Mouse (Mus musculus): ENCODE measurements around the gene March6. TPM values are rescaled to one million over a fixed set of nuclear protein-coding genes. Genes with fewer than 3 reads are reported as not detected.

March6 gene
- polyA plus RNA-seq, 1 experiment from 2014 or later, result 69.6 TPM

GRCm38 (mm10) chr15:31567431-31567830 is 36.6 kb upstream of the March6 start:
- Histone ChIP-seq H3K9me3 (ENCODE audit: control insufficient read depth, low read length) (no peaks in the 10 kb centered on the region), H3K27me3 (ENCODE audit: control insufficient read depth, insufficient read depth, low read length) (no peaks in the 10 kb centered on the region), H3K4me3 (ENCODE audit: low read depth, low read length) (no peak overlapping the region), H3K27ac (ENCODE audit: low read depth, low read length) (no peak overlapping the region), H3K4me2 (ENCODE audit: low read depth, low read length, severe bottlenecking) (no peak overlapping the region), H3K4me1 (replicated peaks; ENCODE audit: control insufficient read depth, insufficient read depth, low read length) (no peaks in the 10 kb centered on the region), H3K36me3 (ENCODE audit: control insufficient read depth, insufficient read depth, low read length) (no peaks in the 10 kb centered on the region), H3K9ac (ENCODE audit: low read length) (no peak overlapping the region)
- DNase-seq (ENCODE audit: low spot score) (no peak), ATAC-seq (replicated peaks; ENCODE audit: low FRiP score) (no peak)
- 68% methylated on average over 7 of the region's 7 CpGs for WGBS

GRCm38 (mm10) chr15:31565786-31566185 is 34.9 kb upstream of the March6 start:
- Histone ChIP-seq H3K4me3 (ENCODE audit: low read depth, low read length) (no peak overlapping the region), H3K36me3 (ENCODE audit: control insufficient read depth, insufficient read depth, low read length) (no peaks in the 10 kb centered on the region), H3K4me1 (replicated peaks; ENCODE audit: control insufficient read depth, insufficient read depth, low read length) (no peaks in the 10 kb centered on the region), H3K9ac (ENCODE audit: low read length) (no peak overlapping the region), H3K9me3 (ENCODE audit: control insufficient read depth, low read length) (no peaks in the 10 kb centered on the region), H3K27ac (ENCODE audit: low read depth, low read length) (no peak overlapping the region), H3K4me2 (ENCODE audit: low read depth, low read length, severe bottlenecking) (no peak overlapping the region), H3K27me3 (ENCODE audit: control insufficient read depth, insufficient read depth, low read length) (no peaks in the 10 kb centered on the region)
- DNase-seq (ENCODE audit: low spot score) (no peak), ATAC-seq (replicated peaks; ENCODE audit: low FRiP score) (no peak)
- 83% methylated on average over 1 of the region's 1 CpGs for WGBS

- H3K4me3 ChIP-seq (ENCODE audit: low read depth, low read length), result no peak within 1 kb of the TSS
- H3K9ac ChIP-seq (ENCODE audit: low read length), result no peak within 1 kb of the TSS
- H3K4me2 ChIP-seq (ENCODE audit: low read depth, low read length, severe bottlenecking), result no peak within 1 kb of the TSS
- H3K27me3 ChIP-seq (ENCODE audit: control insufficient read depth, insufficient read depth, low read length), result no peaks in the 10 kb centered on the region
- ATAC-seq (replicated peaks; ENCODE audit: low FRiP score) (no peak), DNase-seq (ENCODE audit: low spot score) (no peak)
- no peaks in the 10 kb centered on the region for H3K4me1 ChIP-seq (replicated peaks; ENCODE audit: control insufficient read depth, insufficient read depth, low read length)
- no peaks in the 10 kb centered on the region for H3K9me3 ChIP-seq (ENCODE audit: control insufficient read depth, low read length)
- no peak within 1 kb of the TSS for H3K27ac ChIP-seq (ENCODE audit: low read depth, low read length)
- 81% methylated on average over 5 of the region's 5 CpGs for WGBS
- H3K36me3 ChIP-seq (ENCODE audit: control insufficient read depth, insufficient read depth, low read length), result no peaks in the 10 kb centered on the region
These were observed 34.3 kb upstream of the March6 start, which contains the start of gene Cmbl for GRCm38 (mm10) chr15:31565184-31565583. Gene Cmbl (plus strand): TSS chr15:31565389.

- Histone ChIP-seq H3K27me3 (ENCODE audit: control insufficient read depth, insufficient read depth, low read length) (no peaks in the 10 kb centered on the region), H3K9ac (ENCODE audit: low read length) (no peak overlapping the region), H3K4me1 (replicated peaks; ENCODE audit: control insufficient read depth, insufficient read depth, low read length) (no peaks in the 10 kb centered on the region), H3K27ac (ENCODE audit: low read depth, low read length) (no peak overlapping the region), H3K4me3 (ENCODE audit: low read depth, low read length) (no peak overlapping the region), H3K36me3 (ENCODE audit: control insufficient read depth, insufficient read depth, low read length) (no peaks in the 10 kb centered on the region), H3K9me3 (ENCODE audit: control insufficient read depth, low read length) (no peaks in the 10 kb centered on the region), H3K4me2 (ENCODE audit: low read depth, low read length, severe bottlenecking) (no peak overlapping the region)
- ATAC-seq (replicated peaks; ENCODE audit: low FRiP score), result no peak
- no peak for DNase-seq (ENCODE audit: low spot score)
- 78% methylated on average over 19 of the region's 19 CpGs for WGBS
These were observed 33.0 kb upstream of the March6 start for GRCm38 (mm10) chr15:31563577-31564546.

GRCm38 (mm10) chr15:31562847-31563246 is 32.0 kb upstream of the March6 start:
- DNase-seq (ENCODE audit: low spot score), result no peak
- H3K9me3 ChIP-seq (ENCODE audit: control insufficient read depth, low read length), result no peaks in the 10 kb centered on the region
- no peak overlapping the region for H3K27ac ChIP-seq (ENCODE audit: low read depth, low read length)
- 92% methylated on average over 8 of the region's 8 CpGs for WGBS
- no peaks in the 10 kb centered on the region for H3K27me3 ChIP-seq (ENCODE audit: control insufficient read depth, insufficient read depth, low read length)
- no peak for ATAC-seq (replicated peaks; ENCODE audit: low FRiP score)
- H3K9ac ChIP-seq (ENCODE audit: low read length), result no peak overlapping the region
- H3K4me2 ChIP-seq (ENCODE audit: low read depth, low read length, severe bottlenecking), result no peak overlapping the region
- H3K36me3 ChIP-seq (ENCODE audit: control insufficient read depth, insufficient read depth, low read length), result no peaks in the 10 kb centered on the region
- H3K4me3 ChIP-seq (ENCODE audit: low read depth, low read length), result no peak overlapping the region
- H3K4me1 ChIP-seq (replicated peaks; ENCODE audit: control insufficient read depth, insufficient read depth, low read length), result no peaks in the 10 kb centered on the region

- no peak overlapping the region for H3K4me3 ChIP-seq (ENCODE audit: low read depth, low read length)
- H3K9ac ChIP-seq (ENCODE audit: low read length), result no peak overlapping the region
- 92% methylated on average over 4 of the region's 4 CpGs for WGBS
- no peaks in the 10 kb centered on the region for H3K36me3 ChIP-seq (ENCODE audit: control insufficient read depth, insufficient read depth, low read length)
- no peak overlapping the region for H3K27ac ChIP-seq (ENCODE audit: low read depth, low read length)
- no peaks in the 10 kb centered on the region for H3K9me3 ChIP-seq (ENCODE audit: control insufficient read depth, low read length)
- H3K4me1 ChIP-seq (replicated peaks; ENCODE audit: control insufficient read depth, insufficient read depth, low read length), result no peaks in the 10 kb centered on the region
- no peak for ATAC-seq (replicated peaks; ENCODE audit: low FRiP score)
- H3K27me3 ChIP-seq (ENCODE audit: control insufficient read depth, insufficient read depth, low read length), result no peaks in the 10 kb centered on the region
- no peak overlapping the region for H3K4me2 ChIP-seq (ENCODE audit: low read depth, low read length, severe bottlenecking)
- DNase-seq (ENCODE audit: low spot score), result no peak
These were observed 31.1 kb upstream of the March6 start for GRCm38 (mm10) chr15:31561976-31562375.

- no peak for ATAC-seq (replicated peaks; ENCODE audit: low FRiP score)
- no peak overlapping the region for H3K4me3 ChIP-seq (ENCODE audit: low read depth, low read length)
- H3K9me3 ChIP-seq (ENCODE audit: control insufficient read depth, low read length), result no peaks in the 10 kb centered on the region
- WGBS, result 80% methylated on average over 6 of the region's 6 CpGs
- H3K36me3 ChIP-seq (ENCODE audit: control insufficient read depth, insufficient read depth, low read length), result no peaks in the 10 kb centered on the region
- no peaks in the 10 kb centered on the region for H3K4me1 ChIP-seq (replicated peaks; ENCODE audit: control insufficient read depth, insufficient read depth, low read length)
- H3K27me3 ChIP-seq (ENCODE audit: control insufficient read depth, insufficient read depth, low read length), result no peaks in the 10 kb centered on the region
- DNase-seq (ENCODE audit: low spot score), result no peak
- H3K27ac ChIP-seq (ENCODE audit: low read depth, low read length), result no peak overlapping the region
- no peak overlapping the region for H3K4me2 ChIP-seq (ENCODE audit: low read depth, low read length, severe bottlenecking)
- no peak overlapping the region for H3K9ac ChIP-seq (ENCODE audit: low read length)
These were observed 30.5 kb upstream of the March6 start for GRCm38 (mm10) chr15:31561390-31561789.

- Histone ChIP-seq H3K4me2 (ENCODE audit: low read depth, low read length, severe bottlenecking) (no peak overlapping the region), H3K27ac (ENCODE audit: low read depth, low read length) (no peak overlapping the region), H3K4me3 (ENCODE audit: low read depth, low read length) (no peak overlapping the region), H3K9me3 (ENCODE audit: control insufficient read depth, low read length) (no peaks in the 10 kb centered on the region), H3K36me3 (ENCODE audit: control insufficient read depth, insufficient read depth, low read length) (no peaks in the 10 kb centered on the region), H3K9ac (ENCODE audit: low read length) (no peak overlapping the region), H3K4me1 (replicated peaks; ENCODE audit: control insufficient read depth, insufficient read depth, low read length) (no peaks in the 10 kb centered on the region), H3K27me3 (ENCODE audit: control insufficient read depth, insufficient read depth, low read length) (no peaks in the 10 kb centered on the region)
- 87% methylated on average over 2 of the region's 2 CpGs for WGBS
- ATAC-seq (replicated peaks; ENCODE audit: low FRiP score), result no peak
- no peak for DNase-seq (ENCODE audit: low spot score)
These were observed 24.0 kb upstream of the March6 start for GRCm38 (mm10) chr15:31554855-31555254.

- H3K4me2 ChIP-seq (ENCODE audit: low read depth, low read length, severe bottlenecking), result no peak overlapping the region
- H3K4me3 ChIP-seq (ENCODE audit: low read depth, low read length), result no peak overlapping the region
- WGBS, result 82% methylated on average over 4 of the region's 4 CpGs
- H3K27me3 ChIP-seq (ENCODE audit: control insufficient read depth, insufficient read depth, low read length), result no peaks in the 10 kb centered on the region
- no peaks in the 10 kb centered on the region for H3K36me3 ChIP-seq (ENCODE audit: control insufficient read depth, insufficient read depth, low read length)
- no peak overlapping the region for H3K27ac ChIP-seq (ENCODE audit: low read depth, low read length)
- ATAC-seq (replicated peaks; ENCODE audit: low FRiP score) (no peak), DNase-seq (ENCODE audit: low spot score) (no peak)
- H3K9ac ChIP-seq (ENCODE audit: low read length), result no peak overlapping the region
- H3K9me3 ChIP-seq (ENCODE audit: control insufficient read depth, low read length), result no peaks in the 10 kb centered on the region
- H3K4me1 ChIP-seq (replicated peaks; ENCODE audit: control insufficient read depth, insufficient read depth, low read length), result no peaks in the 10 kb centered on the region
These were observed 19.5 kb upstream of the March6 start for GRCm38 (mm10) chr15:31550381-31550780.
